Mouse (Mus musculus) frontal cortex, postnatal 10 days (tissue): ENCODE measurements at regions not wholly inside any gene's neighbourhood (a gene's known extent, or its start where the extent isn't known, plus 50 kb on each side); places are given as distances from the start of the nearest gene placed in this dataset.

Experiments
- DNase-seq, 2 experiments: peaks; one replicate each; pipeline ENCODE4 v3.0.0; 2022; ENCODE audit warnings: low spot score in 2 of 2, mixed read lengths in 1 of 2

- no peak for DNase-seq
Measured at GRCm38 (mm10) chr16:86361099-86361498, 459.5 kb upstream of the Adamts5 start.

GRCm38 (mm10) chr16:86355036-86355435, 453.4 kb upstream of the Adamts5 start:
- no peak for DNase-seq

GRCm38 (mm10) chr16:86347753-86348152, 446.1 kb upstream of the Adamts5 start:
- no peak for DNase-seq

- no peak for DNase-seq
Measured at GRCm38 (mm10) chr16:86346916-86347315, 445.3 kb upstream of the Adamts5 start.

GRCm38 (mm10) chr16:86340311-86340710, 438.7 kb upstream of the Adamts5 start:
- no peak for DNase-seq

- no peak for DNase-seq
Measured at GRCm38 (mm10) chr16:86325406-86325805, 423.8 kb upstream of the Adamts5 start.

GRCm38 (mm10) chr16:86318898-86319297, 417.3 kb upstream of the Adamts5 start:
- DNase-seq, result no peak

GRCm38 (mm10) chr16:86309696-86310095, 408.1 kb upstream of the Adamts5 start:
- DNase-seq, result no peak

GRCm38 (mm10) chr16:86303869-86304268, 402.2 kb upstream of the Adamts5 start:
- no peak for DNase-seq

- no peak for DNase-seq
Measured at GRCm38 (mm10) chr16:86302451-86303145, 401.0 kb upstream of the Adamts5 start.

GRCm38 (mm10) chr16:86294436-86294835, 392.8 kb upstream of the Adamts5 start:
- DNase-seq, result no peak

GRCm38 (mm10) chr16:86281326-86281725, 379.7 kb upstream of the Adamts5 start:
- no peak for DNase-seq

- DNase-seq, result no peak
Measured at GRCm38 (mm10) chr16:86277031-86277430, 375.4 kb upstream of the Adamts5 start.

GRCm38 (mm10) chr16:86261612-86262011, 360.0 kb upstream of the Adamts5 start:
- no peak for DNase-seq

- DNase-seq, result no peak
Measured at GRCm38 (mm10) chr16:86252630-86253029, 351.0 kb upstream of the Adamts5 start.

- no peak for DNase-seq
Measured at GRCm38 (mm10) chr16:86250021-86250420, 348.4 kb upstream of the Adamts5 start.

- no peak for DNase-seq
Measured at GRCm38 (mm10) chr16:86244191-86244590, 342.6 kb upstream of the Adamts5 start.

- DNase-seq, result no peak
Measured at GRCm38 (mm10) chr16:86242766-86243510, 341.3 kb upstream of the Adamts5 start.

- DNase-seq, result no peak
Measured at GRCm38 (mm10) chr16:86222997-86223396, 321.4 kb upstream of the Adamts5 start.

- DNase-seq, result no peak
Measured at GRCm38 (mm10) chr16:86210547-86210946, 308.9 kb upstream of the Adamts5 start.

GRCm38 (mm10) chr16:86209319-86209718, 307.7 kb upstream of the Adamts5 start:
- no peak for DNase-seq

GRCm38 (mm10) chr16:86189874-86190273, 288.2 kb upstream of the Adamts5 start:
- DNase-seq, result no peak

- no peak for DNase-seq
Measured at GRCm38 (mm10) chr16:86188966-86189365, 287.3 kb upstream of the Adamts5 start.
